8 mouse cellular contexts compared by ENCODE assay signal in genomic region chr3:122033248-122033837, GRCm38 (mm10). TPM values are rescaled to one million over a fixed set of nuclear protein-coding genes. Genes with fewer than 3 reads are reported as not detected.
A peak's percentile ranks its signal among the peaks of the same experiment; 100 is the strongest.
DNase-seq lines count a peak whose midpoint lies in the region; ATAC-seq lines count a peak whose summit lies in the region.

No protein-coding gene starts in this region.

- H3K27ac ChIP-seq in embryonic facial prominence, embryonic 13.5 days: 0 out of 2 replicates have a peak overlapping the region, but pooled peaks have one; percentile 30
- no peak overlapping the region for H3K27ac ChIP-seq in hindbrain, embryonic 10.5 days

- peaks cover 21% of the 10 kb centered on the region for H3K4me1 ChIP-seq in embryonic facial prominence, embryonic 13.5 days
- H3K4me1 ChIP-seq in hindbrain, embryonic 10.5 days (replicated peaks): peaks cover 16% of the 10 kb centered on the region

- no peaks in the 10 kb centered on the region for H3K27me3 ChIP-seq in embryonic facial prominence, embryonic 13.5 days
- no peaks in the 10 kb centered on the region for H3K27me3 ChIP-seq in hindbrain, embryonic 10.5 days (ENCODE audit: insufficient read depth, poor library complexity, severe bottlenecking)

- no peaks in the 10 kb centered on the region; the same call in 1 of the 2 replicates for H3K9me3 ChIP-seq in embryonic facial prominence, embryonic 13.5 days
- no peaks in the 10 kb centered on the region for H3K9me3 ChIP-seq in hindbrain, embryonic 10.5 days

- no peaks in the 10 kb centered on the region for H3K36me3 ChIP-seq in embryonic facial prominence, embryonic 13.5 days
- no peaks in the 10 kb centered on the region for H3K36me3 ChIP-seq in hindbrain, embryonic 10.5 days

- H3K9ac ChIP-seq in embryonic facial prominence, embryonic 13.5 days: no peak overlapping the region

- H3K4me3 ChIP-seq in embryonic facial prominence, embryonic 13.5 days: no peak overlapping the region
- H3K4me3 ChIP-seq in hindbrain, embryonic 10.5 days: no peak overlapping the region

- no peak for ATAC-seq in embryonic facial prominence, embryonic 13.5 days (ENCODE audit: insufficient number of reproducible peaks, insufficient read depth, low FRiP score, low TSS enrichment, low read depth)
- ATAC-seq in inflammation-experienced regulatory T-cells, adult 6 months: no peak
- no peak for ATAC-seq in CD4-positive, CD25-positive, alpha-beta regulatory T cell, adult 4 months
- no peak for ATAC-seq in activated CD4-positive, CD25-positive, alpha-beta regulatory T cell, adult 4 months

- DNase-seq in ovary, postnatal 36 days (ENCODE audit: low spot score): peak; percentile 32
- DNase-seq in ovary, postnatal 10 days (ENCODE audit: low spot score): no peak
- DNase-seq in kidney, adult 11 months: peak; percentile 49
- DNase-seq in hindbrain, embryonic 10.5 days (ENCODE audit: low spot score): no peak

- H3K4me2 ChIP-seq in embryonic facial prominence, embryonic 13.5 days: no peak overlapping the region

- WGBS in embryonic facial prominence, embryonic 13.5 days: 37% methylated on average over 9 of the region's 9 CpGs
- WGBS in hindbrain, embryonic 10.5 days: 76% methylated on average over 9 of the region's 9 CpGs

RNA-seq across cellular contexts. Expression of gene Abca4, which starts 10.9 kb away (rescaled TPM):
- 0.65 and 0.94 TPM in 2 replicates for polyA plus RNA-seq in embryonic facial prominence, embryonic 13.5 days (2015; fragmentation: Nextera tagmentation; extraction: Ambion mirVana)
- polyA plus RNA-seq in inflammation-experienced regulatory T-cells, adult 6 months (2017; shearing (Covaris generic)): not detected
- polyA plus RNA-seq in hindbrain, embryonic 10.5 days (2016; fragmentation: Nextera tagmentation; extraction: Ambion mirVana): 2.1 and 2.3 TPM in 2 replicates
- polyA plus RNA-seq in CD4-positive, CD25-positive, alpha-beta regulatory T cell, adult 4 months (2017; shearing (Covaris generic)): not detected
- polyA plus RNA-seq in activated CD4-positive, CD25-positive, alpha-beta regulatory T cell, adult 4 months (2017; shearing (Covaris generic)): not detected

Comparison
In these comparisons a context has a peak if more than half of its experiments do, and no peak if none do; other contexts are left out.
1. DNase-seq: peak in ovary, postnatal 36 days (single experiment) and kidney, adult 11 months (single experiment); none in ovary, postnatal 10 days (single experiment) and hindbrain, embryonic 10.5 days (single experiment).